Mouse (Mus musculus) erythroblast, adult 5-6 weeks (primary cell): ENCODE data around the gene Ift27. TPM values are rescaled to one million over a fixed set of nuclear protein-coding genes. Genes with fewer than 3 reads are reported as not detected.

Experiments
- ATAC-seq: replicated peaks from 2 replicates; pipeline ENCODE4 v1.8.0; 2016; ENCODE audit warnings: moderate number of reproducible peaks, mild to moderate bottlenecking, moderate TSS enrichment, inconsistent platforms; ENCODE audit not compliant: poor library complexity, low FRiP score, severe bottlenecking
- total RNA-seq, 2 experiments: library from RNA; stranded (forward) in 1 of 2; stranded (reverse) in 1 of 2; fragments of 150-400 nt in 1 of 2; fragments of 200-764, 138-1000 nt in 1 of 2; gene quantifications; 2 replicates each; pipeline versions ENCODE4 v1.2.3 to v1.2.4; 2015 to 2017; ENCODE audit warnings: low replicate concordance in 2 of 2

The Ift27 gene
- total RNA-seq, 2 experiments from 2014 or later: 4.6 to 24.4 TPM

- 0 out of 2 replicates have a peak, but pooled peaks have one; percentile 8 for ATAC-seq
Measured at GRCm38 (mm10) chr15:78172899-78173817, 749 bp downstream of the Ift27 start.

GRCm38 (mm10) chr15:78172256-78172898 is 1.5 kb downstream of the Ift27 start:
- ATAC-seq: no peak

GRCm38 (mm10) chr15:78171651-78172050 is 2.3 kb downstream of the Ift27 start:
- no peak for ATAC-seq

GRCm38 (mm10) chr15:78170708-78171107 is 3.2 kb downstream of the Ift27 start:
- ATAC-seq: no peak

GRCm38 (mm10) chr15:78169566-78169965 is 4.3 kb downstream of the Ift27 start:
- no peak for ATAC-seq

GRCm38 (mm10) chr15:78165292-78165691 is 8.6 kb downstream of the Ift27 start:
- ATAC-seq: no peak

GRCm38 (mm10) chr15:78164466-78164865 is 9.4 kb downstream of the Ift27 start:
- no peak for ATAC-seq

- ATAC-seq: no peak
Measured at GRCm38 (mm10) chr15:78161946-78162345, 12.0 kb downstream of the Ift27 start.

- ATAC-seq: no peak
Measured at GRCm38 (mm10) chr15:78158335-78158734, 15.6 kb downstream of the Ift27 start.

- ATAC-seq: no peak
Measured at GRCm38 (mm10) chr15:78157824-78158223, 16.1 kb downstream of the Ift27 start.

- ATAC-seq: no peak
Measured at GRCm38 (mm10) chr15:78157330-78157729, 16.6 kb downstream of the Ift27 start.

- ATAC-seq: no peak
Measured at GRCm38 (mm10) chr15:78155421-78155820, 18.5 kb downstream of the Ift27 start.

- ATAC-seq: no peak
Measured at GRCm38 (mm10) chr15:78153045-78153775, 20.7 kb downstream of the Ift27 start.

GRCm38 (mm10) chr15:78148565-78148964 is 25.3 kb downstream of the Ift27 start:
- no peak for ATAC-seq

- no peak for ATAC-seq
Measured at GRCm38 (mm10) chr15:78140226-78140625, 33.7 kb downstream of the Ift27 start.

- no peak for ATAC-seq
Measured at GRCm38 (mm10) chr15:78134606-78135005, 39.3 kb downstream of the Ift27 start.

GRCm38 (mm10) chr15:78133389-78133788 is 40.5 kb downstream of the Ift27 start:
- ATAC-seq: no peak

GRCm38 (mm10) chr15:78119704-78120103 is 54.2 kb downstream of the Ift27 start, which contains the start of gene Cacng2:
Gene Cacng2, minus strand, starts transcription at chr15:78120028.
- ATAC-seq: peak; percentile 59; the same call in 1 of the 2 replicates

GRCm38 (mm10) chr15:78119248-78119647 is 54.7 kb downstream of the Ift27 start:
- ATAC-seq: no peak

- ATAC-seq: no peak
Measured at GRCm38 (mm10) chr15:78118275-78118995, 55.5 kb downstream of the Ift27 start.
